Mouse (Mus musculus) limb, embryonic 11.5 days (tissue): ENCODE measurements around the gene Tm6sf1. TPM values are rescaled to one million over a fixed set of nuclear protein-coding genes. Genes with fewer than 3 reads are reported as not detected.

ENCODE experiments used
- ATAC-seq: fragments of 200-750 bp; cut with Nextera tagmentation; 2 replicates; pipeline ENCODE4 v1.8.0; 2017; ENCODE audit warnings: low read depth; ENCODE audit not compliant: insufficient number of reproducible peaks, low FRiP score, low TSS enrichment
- DNase-seq: peaks from one replicate; pipeline ENCODE4 v3.0.0-alpha.2; 2015; ENCODE audit warnings: low spot score
- H3K27ac ChIP-seq: fragments of 300-500 bp; sonication (generic); replicated peaks from 2 replicates; pipeline ENCODE4 v1.5.1; 2014; ENCODE audit warnings: low read depth, mild to moderate bottlenecking, low read length
- H3K27me3 ChIP-seq: fragments of 300-500 bp; sonication (generic); 2 replicates; pipeline ENCODE4 v1.6.1; 2014; ENCODE audit warnings: mild to moderate bottlenecking, low read length, mixed read lengths; ENCODE audit not compliant: control insufficient read depth, insufficient read depth
- H3K36me3 ChIP-seq: fragments of 300-500 bp; sonication (generic); 2 replicates; pipeline ENCODE4 v1.6.1; 2014; ENCODE audit warnings: mild to moderate bottlenecking, low read length, moderate library complexity, mixed read lengths; ENCODE audit not compliant: control insufficient read depth, insufficient read depth
- H3K4me1 ChIP-seq: fragments of 300-500 bp; sonication (generic); 2 replicates; pipeline ENCODE4 v1.6.1; 2014; ENCODE audit warnings: low read length, mixed read lengths; ENCODE audit not compliant: control insufficient read depth, insufficient read depth
- H3K4me2 ChIP-seq: fragments of 300-500 bp; sonication (generic); 2 replicates; pipeline ENCODE4 v1.6.1; 2014; ENCODE audit warnings: low read depth, mild to moderate bottlenecking, moderate library complexity; ENCODE audit not compliant: severe bottlenecking
- H3K4me3 ChIP-seq: fragments of 300-500 bp; sonication (generic); 2 replicates; pipeline ENCODE4 v1.5.1; 2014; ENCODE audit warnings: low read depth, low read length
- H3K9ac ChIP-seq: fragments of 300-500 bp; sonication (generic); 2 replicates; pipeline ENCODE4 v1.6.1; 2014; ENCODE audit warnings: mild to moderate bottlenecking, low read length
- H3K9me3 ChIP-seq: fragments of 300-500 bp; sonication (generic); 2 replicates; pipeline ENCODE4 v1.6.1; 2016; ENCODE audit warnings: low read length; ENCODE audit not compliant: control insufficient read depth
- WGBS: fragments of 180-500 bp; shearing (Covaris S2); extraction: QIAGEN DNeasy Blood & Tissue Kit; methylation state at CpG from one replicate; pipeline ENCODE4 v1.1.7; 2014; 5-methylcytosine and 5-hydroxymethylcytosine counted together
- polyA plus RNA-seq: library from polyadenylated mRNA; unstranded; fragments of >200 nt; fragmentation: Nextera tagmentation; extraction: Ambion mirVana; gene quantifications from 2 replicates; pipeline ENCODE4 v1.2.1, GENCODE M21; 2014

Tm6sf1 gene
- 8.9 and 10.7 TPM in 2 replicates for polyA plus RNA-seq

- Histone ChIP-seq H3K4me2 (peak within 1 kb of the TSS; percentile 100), H3K27me3 (peaks cover 8% of the 10 kb centered on the region), H3K27ac (no peak within 1 kb of the TSS), H3K9ac (peak within 1 kb of the TSS; percentile 70), H3K4me1 (peaks cover 3% of the 10 kb centered on the region), H3K4me3 (peak within 1 kb of the TSS; percentile 68), H3K9me3 (no peaks in the 10 kb centered on the region), H3K36me3 (no peaks in the 10 kb centered on the region)
- under 1% methylated on average over 64 of the region's 64 CpGs for WGBS
- DNase-seq (peak; percentile 66), ATAC-seq (peak; percentile 66; the same call in 1 of the 2 replicates)
These were observed at the start of gene Tm6sf1 for GRCm38 (mm10) chr7:81858968-81859721. Gene Tm6sf1, plus strand, starts transcription at chr7:81859001.

GRCm38 (mm10) chr7:81824906-81825305 lies 33.9 kb upstream of the Tm6sf1 start:
- Histone ChIP-seq H3K27me3 (no peaks in the 10 kb centered on the region), H3K36me3 (no peaks in the 10 kb centered on the region), H3K4me2 (no peak overlapping the region), H3K27ac (no peak overlapping the region), H3K4me1 (0 out of 2 replicates have a peak, but pooled peaks cover 9% of the 10 kb centered on the region), H3K9me3 (no peaks in the 10 kb centered on the region), H3K9ac (no peak overlapping the region), H3K4me3 (no peak overlapping the region)
- WGBS, result 80% methylated on average over 3 of the region's 3 CpGs
- DNase-seq, result no peak
- no peak for ATAC-seq

GRCm38 (mm10) chr7:81825381-81825780 lies 33.4 kb upstream of the Tm6sf1 start:
- no peaks in the 10 kb centered on the region for H3K36me3 ChIP-seq
- H3K9me3 ChIP-seq, result no peaks in the 10 kb centered on the region
- DNase-seq (no peak), ATAC-seq (no peak)
- no peaks in the 10 kb centered on the region for H3K27me3 ChIP-seq
- WGBS, result 79% methylated on average over 3 of the region's 3 CpGs
- no peak overlapping the region for H3K4me2 ChIP-seq
- H3K4me3 ChIP-seq, result no peak overlapping the region
- no peak overlapping the region for H3K27ac ChIP-seq
- 0 out of 2 replicates have a peak, but pooled peaks cover 9% of the 10 kb centered on the region for H3K4me1 ChIP-seq
- H3K9ac ChIP-seq, result no peak overlapping the region

GRCm38 (mm10) chr7:81827806-81828667 lies 30.8 kb upstream of the Tm6sf1 start:
- Histone ChIP-seq H3K36me3 (no peaks in the 10 kb centered on the region), H3K9me3 (no peaks in the 10 kb centered on the region), H3K4me2 (peak overlapping the region; percentile 84), H3K4me1 (0 out of 2 replicates have a peak, but pooled peaks cover 9% of the 10 kb centered on the region), H3K27me3 (no peaks in the 10 kb centered on the region), H3K27ac (peak overlapping the region; percentile 89; the same call in 1 of the 2 replicates), H3K9ac (peak overlapping the region; percentile 88), H3K4me3 (peak overlapping the region; percentile 76)
- ATAC-seq (no peak), DNase-seq (no peak)
- WGBS, result 31% methylated on average over 17 of the region's 17 CpGs

- Histone ChIP-seq H3K27me3 (no peaks in the 10 kb centered on the region), H3K9ac (peak overlapping the region; percentile 88), H3K4me2 (peak overlapping the region; percentile 84), H3K27ac (peak overlapping the region; percentile 89), H3K36me3 (no peaks in the 10 kb centered on the region), H3K4me3 (peak overlapping the region; percentile 76), H3K4me1 (0 out of 2 replicates have a peak, but pooled peaks cover 9% of the 10 kb centered on the region), H3K9me3 (no peaks in the 10 kb centered on the region)
- WGBS, result under 1% methylated on average over 88 of the region's 91 CpGs
- DNase-seq (peak; percentile 67), ATAC-seq (peak; percentile 77)
These were observed 30.0 kb upstream of the Tm6sf1 start for GRCm38 (mm10) chr7:81828681-81829378.

- 0 out of 2 replicates have a peak, but pooled peaks cover 9% of the 10 kb centered on the region for H3K4me1 ChIP-seq
- no peaks in the 10 kb centered on the region for H3K9me3 ChIP-seq
- H3K27ac ChIP-seq, result peak within 1 kb of the TSS; percentile 89
- no peaks in the 10 kb centered on the region for H3K36me3 ChIP-seq
- H3K9ac ChIP-seq, result peak within 1 kb of the TSS; percentile 88
- H3K27me3 ChIP-seq, result no peaks in the 10 kb centered on the region
- peak; percentile 88 for DNase-seq
- H3K4me3 ChIP-seq, result peak within 1 kb of the TSS; percentile 76
- H3K4me2 ChIP-seq, result peak within 1 kb of the TSS; percentile 84
- under 1% methylated on average over 57 of the region's 58 CpGs for WGBS
- peak; percentile 89 for ATAC-seq
These were observed 29.4 kb upstream of the Tm6sf1 start, which contains the start of gene Btbd1 for GRCm38 (mm10) chr7:81829379-81829894. Gene Btbd1, minus strand, starts transcription at chr7:81829431.

- no peaks in the 10 kb centered on the region for H3K4me1 ChIP-seq
- no peaks in the 10 kb centered on the region for H3K36me3 ChIP-seq
- no peak overlapping the region for H3K4me3 ChIP-seq
- no peak for ATAC-seq
- no peak overlapping the region for H3K27ac ChIP-seq
- no peak overlapping the region for H3K4me2 ChIP-seq
- no peak overlapping the region for H3K9ac ChIP-seq
- H3K9me3 ChIP-seq, result no peaks in the 10 kb centered on the region
- DNase-seq, result no peak
- no peaks in the 10 kb centered on the region for H3K27me3 ChIP-seq
These were observed 24.0 kb upstream of the Tm6sf1 start for GRCm38 (mm10) chr7:81834847-81835246.
